ENCODE assay signal across 8 mouse cellular contexts in genomic region chr9:78587914-78588313, GRCm38 (mm10). TPM values are rescaled to one million over a fixed set of nuclear protein-coding genes. Genes with fewer than 3 reads are reported as not detected.
A peak's percentile ranks its signal among the peaks of the same experiment; 100 is the strongest.
DNase-seq lines count a peak whose midpoint lies in the region; ATAC-seq and TF ChIP-seq lines count a peak whose summit lies in the region.

TSS of gene Slc17a5 (minus strand) at chr9:78588041.

- H3K9me3 ChIP-seq in megakaryocyte, embryonic 14.5 days = no peaks in the 10 kb centered on the region

- DNase-seq in gastrocnemius, adult 8-10 months (ENCODE audit: low spot score in 2 of 2) = peak; percentile 86 to 90
- peak; percentile 98 for DNase-seq in hindlimb bud, embryonic 11.5 days (ENCODE audit: extremely low spot score, low read depth, low spot score)
- peak; percentile 84 to 91 for DNase-seq in left cerebral cortex, adult 8-10 months (ENCODE audit: low spot score in 2 of 2)
- DNase-seq in right cerebral cortex, postnatal 10 days (ENCODE audit: low spot score in 2 of 2) = peak; percentile 95
- peak; percentile 91 for DNase-seq in urinary bladder, postnatal 25 days (ENCODE audit: low spot score)

- peaks cover 16% of the 10 kb centered on the region for H3K36me3 ChIP-seq in megakaryocyte, embryonic 14.5 days (replicated peaks; ENCODE audit: low read length)

- no peaks in the 10 kb centered on the region; the same call in 1 of the 2 replicates for H3K4me1 ChIP-seq in cortical plate, adult 2 months (ENCODE audit: control insufficient read depth, insufficient read depth, low read length)
- peaks cover 21% of the 10 kb centered on the region for H3K4me1 ChIP-seq in megakaryocyte, embryonic 14.5 days

- ATAC-seq in activated CD4-positive, CD25-positive, alpha-beta regulatory T cell, adult 4 months = peak; percentile 96

- TF ChIP-seq CTCF in cortical plate, adult 2 months (IDR thresholded peaks at IDR 0.05; ENCODE audit: extremely low read depth, insufficient read depth, low read length) = no peak

- no peaks in the 10 kb centered on the region for H3K27me3 ChIP-seq in megakaryocyte, embryonic 14.5 days (replicated peaks)

- peak within 1 kb of the TSS; percentile 56 for H3K4me3 ChIP-seq in cortical plate, adult 2 months (ENCODE audit: insufficient read depth, low read length)
- peak within 1 kb of the TSS; percentile 95 for H3K4me3 ChIP-seq in megakaryocyte, embryonic 14.5 days (replicated peaks)

- no peak within 1 kb of the TSS; the same call in 1 of the 2 replicates for H3K27ac ChIP-seq in cortical plate, adult 2 months (ENCODE audit: insufficient read depth, low read length)

- peak; percentile 80; the same call in 1 of the 2 replicates for TF ChIP-seq POLR2A in cortical plate, adult 2 months (IDR thresholded peaks at IDR 0.05; ENCODE audit: extremely low read depth, insufficient read depth, low read length)

RNA-seq across cellular contexts. Expression of gene Slc17a5, which starts in this region (rescaled TPM):
- polyA plus RNA-seq in activated CD4-positive, CD25-positive, alpha-beta regulatory T cell, adult 4 months (2017; shearing (Covaris generic)) = 10 to 100 TPM in 1 of 2 experiments, 1 to 10 TPM in 1; 9.3 to 11.3 TPM
- 17.4 and 18.1 TPM in 2 replicates for polyA plus RNA-seq in cortical plate, adult 2 months (2012; rRNA removed)
- 1 to 10 TPM; 2.2 to 2.8 (median 2.7) TPM for total RNA-seq in gastrocnemius, adult 8-10 months (2022)
- 10 to 100 TPM; 17.2 to 20.3 (median 19.2) TPM for total RNA-seq in left cerebral cortex, adult 8-10 months (2022)
- 2.9 TPM in 1 of 2 replicates, not detected in the other for polyA plus RNA-seq in megakaryocyte, embryonic 14.5 days (2012; ENCODE audit: insufficient read depth, low replicate concordance)

Comparison
In these comparisons a context has a peak if more than half of its experiments do, and no peak if none do; other contexts are left out.
1. RNA of gene Slc17a5 (total RNA-seq): 17.2 to 20.3 TPM in left cerebral cortex, adult 8-10 months; 2.2 to 2.8 TPM in gastrocnemius, adult 8-10 months; every median in the first group is over 4 times any median in the second.
2. Peak in every context shown above with its lines, with median percentiles within 50 percentile points of each other: DNase-seq.